Mouse (Mus musculus) spleen, postnatal 36 days (tissue): Measurements from ENCODE around the gene Ucp2.

Source experiments
- DNase-seq, 2 experiments: peaks; one replicate each; pipeline ENCODE4 v3.0.0; 2022; ENCODE audit warnings: low spot score in 2 of 2, mixed read lengths in 1 of 2

Ucp2 gene

DNA sequence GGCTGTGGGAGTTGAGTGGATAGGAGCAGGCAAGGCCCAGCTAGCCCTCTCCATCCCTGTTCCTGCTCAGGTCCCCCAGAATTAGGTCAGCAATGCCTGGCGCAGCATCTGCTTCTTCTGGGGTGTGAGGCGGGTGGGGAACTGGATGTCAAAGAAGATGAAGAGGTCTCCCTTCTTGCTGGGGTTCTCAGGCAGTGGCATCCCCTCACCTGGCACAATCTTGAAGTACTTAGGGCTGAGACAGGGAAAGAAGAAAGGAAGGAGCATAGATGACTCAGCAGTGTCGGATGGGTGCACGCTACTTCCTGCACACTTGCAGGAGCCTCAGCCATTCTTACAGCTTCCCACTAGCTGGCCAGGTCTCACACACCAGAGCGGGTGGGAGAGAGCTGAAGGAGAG lies 9.9 kb downstream of the Ucp2 start:
- peak in 1 of 2 experiments; percentile 37 for DNase-seq

DNA sequence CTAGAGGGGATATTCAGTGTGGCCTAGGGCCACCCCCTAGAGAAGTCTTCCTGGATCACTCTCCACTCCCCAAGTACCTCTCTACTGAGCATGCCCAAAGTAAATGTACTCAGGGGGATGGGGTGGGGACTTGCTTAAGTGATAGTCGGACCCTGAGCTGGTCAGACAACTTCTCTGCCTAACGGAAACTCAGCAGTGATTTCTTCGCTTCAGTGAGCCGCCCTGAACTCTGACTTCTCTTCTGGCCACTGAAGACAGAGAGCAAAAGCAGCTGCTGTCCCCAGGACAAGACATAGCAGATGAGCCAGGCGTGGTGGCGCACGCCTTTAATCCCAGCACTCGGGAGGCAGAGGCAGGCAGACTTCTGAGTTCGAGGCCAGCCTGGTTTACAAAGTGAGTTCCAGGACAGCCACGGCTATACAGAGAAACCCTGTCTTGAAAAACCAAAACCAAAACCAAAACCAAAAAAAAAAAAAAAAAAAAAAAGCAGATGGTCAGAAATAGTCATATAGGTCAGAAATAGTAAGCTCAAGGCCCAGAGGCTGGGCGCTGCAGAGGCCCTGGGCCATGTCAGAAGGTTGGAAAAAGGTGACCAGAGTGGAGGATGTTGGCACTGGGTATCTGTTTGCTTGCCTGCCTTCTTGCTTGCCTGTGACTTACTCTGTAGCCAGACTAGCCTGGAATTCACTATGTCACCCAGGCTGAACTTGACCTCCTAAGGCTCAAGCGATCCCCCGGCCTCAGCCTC lies 11.8 kb downstream of the Ucp2 start:
- peak in 1 of 2 experiments; percentile 24 for DNase-seq

DNA sequence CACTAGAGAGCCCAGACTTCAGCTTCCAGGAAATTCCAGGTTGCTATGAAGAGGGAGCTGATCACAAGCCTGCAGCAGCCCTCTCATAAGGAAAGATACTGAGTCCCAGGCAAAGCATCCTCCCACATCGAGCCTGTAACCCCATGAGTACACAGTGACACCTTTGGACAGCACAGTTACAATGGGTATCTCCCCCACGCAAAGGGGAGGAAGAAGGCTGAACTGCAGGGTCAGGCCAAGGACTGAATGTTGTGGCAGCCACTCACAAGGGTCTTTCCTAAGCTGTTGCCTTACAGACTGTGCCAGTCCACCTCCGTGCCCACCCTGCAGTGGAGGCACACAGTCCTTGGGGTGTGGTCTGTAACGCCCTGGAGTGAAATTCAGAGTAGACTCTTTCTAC lies 13.4 kb downstream of the Ucp2 start:
- no peak for DNase-seq

DNA sequence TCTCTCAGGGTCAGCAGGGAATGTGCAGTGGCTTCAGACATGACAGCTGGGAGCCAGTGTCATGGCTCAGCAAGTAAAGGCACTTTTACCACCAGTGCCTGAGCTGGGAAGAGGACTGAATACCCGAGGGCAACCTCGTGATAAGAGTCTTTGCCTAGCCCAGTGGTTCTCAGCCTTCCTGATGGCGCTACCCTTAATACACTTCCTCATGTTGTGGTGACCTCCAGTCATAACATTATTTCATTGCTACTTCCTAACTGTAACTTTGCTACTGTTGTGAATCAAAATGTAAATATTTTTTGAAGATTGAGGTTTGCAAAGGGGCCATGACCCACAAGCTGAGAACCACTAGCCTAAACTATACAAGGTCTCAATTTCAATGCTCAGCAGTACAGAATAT lies 15.5 kb downstream of the Ucp2 start:
- DNase-seq: no peak

DNA sequence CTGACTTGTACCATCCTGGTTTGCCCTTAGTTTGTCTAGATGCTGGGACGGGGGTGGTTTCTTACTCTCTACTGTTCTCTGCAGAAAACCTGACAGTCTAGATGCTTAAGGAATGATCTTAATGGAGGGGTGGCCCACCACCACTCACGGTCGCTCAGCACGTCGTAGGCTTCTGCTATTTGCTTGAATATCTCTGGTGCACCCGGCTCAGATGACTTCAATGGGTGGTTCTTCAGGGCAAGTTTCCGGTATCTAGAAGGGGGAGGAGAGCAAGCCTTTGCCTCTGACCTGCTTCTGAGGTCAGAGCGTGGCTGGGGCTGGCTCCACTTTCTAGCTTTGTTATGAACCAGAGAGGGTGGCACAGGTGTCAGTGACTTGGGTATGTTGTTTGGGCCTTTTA lies 18.5 kb downstream of the Ucp2 start:
- DNase-seq: no peak

DNA sequence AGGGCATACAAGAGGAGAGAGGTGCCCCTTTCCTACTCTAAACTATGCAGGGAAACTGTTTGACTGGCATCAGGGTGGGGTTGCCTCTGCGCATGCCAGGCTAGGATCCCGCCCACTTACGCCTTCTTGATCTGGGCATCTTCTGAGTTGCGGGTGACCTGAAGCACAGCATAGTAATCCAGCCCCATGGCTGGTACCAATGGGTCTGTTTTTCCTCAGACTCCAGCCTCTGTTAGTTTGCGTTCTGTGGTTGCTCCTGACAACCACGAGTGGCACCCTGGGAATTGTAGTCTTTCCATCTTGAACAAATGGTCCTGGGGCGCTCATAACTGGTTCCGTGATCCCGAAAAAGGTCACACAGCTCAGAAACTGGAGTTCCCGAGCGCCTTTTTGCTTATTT lies 21.4 kb downstream of the Ucp2 start, which contains the start of gene Dnajb13:
TSS of gene Dnajb13 (minus strand) at position 388 of the 400 bp plus-strand sequence.
- no peak for DNase-seq

DNA sequence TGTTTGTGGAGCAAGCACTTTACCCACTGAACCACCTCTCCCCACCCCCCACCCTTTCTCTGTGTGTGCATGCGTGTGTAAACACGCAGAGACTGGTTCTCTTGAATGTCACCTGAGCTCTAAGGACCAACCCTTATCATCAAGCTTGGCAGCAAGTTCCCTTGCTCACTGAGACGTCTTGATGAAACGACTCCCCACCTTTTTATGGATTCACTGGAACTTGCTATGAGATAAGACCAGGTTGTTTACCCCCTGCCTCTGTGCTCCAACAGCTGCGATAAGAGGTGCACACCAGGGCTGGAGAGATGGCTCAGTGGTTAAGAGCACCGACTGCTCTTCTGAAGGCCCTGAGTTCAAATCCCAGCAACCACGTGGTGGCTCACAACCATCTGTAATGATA lies 27.1 kb downstream of the Ucp2 start:
- no peak for DNase-seq

DNA sequence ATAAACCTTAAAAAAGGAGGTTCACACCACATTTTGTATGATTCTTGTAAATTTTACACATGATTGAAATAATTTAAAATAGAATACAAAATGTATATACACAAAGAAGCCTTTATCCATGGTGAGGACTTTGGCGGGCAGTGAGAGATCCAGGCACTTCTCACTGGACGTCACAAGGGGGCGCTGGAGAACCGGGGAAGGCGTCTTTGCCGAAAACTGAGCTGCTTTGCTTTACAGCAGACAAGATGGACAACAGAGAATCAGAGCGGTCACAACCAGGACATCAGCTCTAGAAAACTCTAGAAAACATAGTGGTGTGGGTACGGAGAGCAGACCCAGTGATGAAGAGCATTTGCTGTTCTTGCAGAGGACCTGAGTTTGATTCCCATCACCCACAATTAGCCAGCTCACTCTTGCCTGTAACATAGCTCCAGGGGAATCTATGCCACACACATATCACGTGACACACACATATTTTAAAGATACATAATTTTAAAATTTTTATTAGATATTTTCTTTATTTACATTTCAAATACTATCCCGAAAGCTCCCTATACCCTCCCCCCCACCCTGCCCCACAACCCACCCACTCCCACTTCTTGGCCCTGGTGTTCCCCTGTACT lies 27.6 kb downstream of the Ucp2 start:
- DNase-seq: peak; percentile 63 to 67

DNA sequence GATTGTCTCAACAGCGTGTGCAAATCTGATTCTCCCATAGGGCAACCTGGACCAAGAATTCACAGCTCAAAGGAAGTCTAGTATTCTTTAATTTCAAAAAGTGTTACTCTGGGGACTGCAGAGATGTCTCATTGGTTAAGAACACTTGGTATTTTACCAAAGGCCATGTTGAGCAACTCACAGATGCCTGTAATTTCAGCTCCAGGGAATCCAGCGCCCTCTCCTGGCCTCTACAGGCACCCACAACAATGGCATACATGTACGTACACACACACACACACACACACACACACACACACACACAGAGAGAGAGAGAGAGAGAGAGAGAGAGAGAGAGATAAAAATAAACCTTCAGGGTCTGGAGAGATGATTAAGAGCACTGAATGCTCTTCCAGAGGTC lies 29.1 kb downstream of the Ucp2 start:
- DNase-seq: no peak

DNA sequence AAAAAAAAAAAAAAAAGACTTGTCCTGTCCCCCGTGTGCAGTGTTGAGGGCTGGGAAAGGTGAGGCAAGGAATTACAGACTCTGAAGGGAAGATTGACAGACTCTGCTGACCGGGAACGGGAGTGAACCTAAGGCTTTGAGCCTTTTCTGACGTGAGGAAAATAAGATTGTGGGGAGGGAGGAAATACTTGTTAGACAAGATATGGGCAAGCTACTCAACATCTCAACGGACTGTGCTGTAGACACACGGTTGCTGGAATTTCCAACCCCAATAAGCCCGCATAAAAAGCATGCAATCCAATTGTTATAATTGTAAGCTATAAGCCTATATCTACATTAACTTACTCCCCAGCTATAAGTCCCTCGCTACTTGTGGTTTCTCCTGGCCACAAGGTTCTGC lies 31.5 kb downstream of the Ucp2 start:
- DNase-seq: no peak

DNA sequence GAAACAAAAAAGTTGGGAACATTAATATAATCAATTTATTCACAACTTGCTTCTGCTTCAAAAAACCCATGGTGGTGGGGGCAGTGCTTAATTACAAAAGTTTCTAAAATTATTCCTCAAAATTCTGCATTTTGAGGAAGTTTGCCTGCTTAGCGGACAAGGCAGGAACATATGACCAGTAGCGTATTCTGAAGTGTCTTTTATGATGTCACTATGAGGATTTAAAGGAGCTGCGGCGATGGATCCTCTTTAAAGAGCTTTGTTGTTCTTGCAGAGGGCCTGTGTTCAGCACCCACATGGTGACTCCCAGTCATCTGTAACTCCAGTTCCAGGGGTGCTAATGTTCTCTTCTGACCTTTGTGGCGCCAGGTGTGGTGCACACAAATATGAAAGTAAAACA lies 37.6 kb downstream of the Ucp2 start:
- DNase-seq: no peak

DNA sequence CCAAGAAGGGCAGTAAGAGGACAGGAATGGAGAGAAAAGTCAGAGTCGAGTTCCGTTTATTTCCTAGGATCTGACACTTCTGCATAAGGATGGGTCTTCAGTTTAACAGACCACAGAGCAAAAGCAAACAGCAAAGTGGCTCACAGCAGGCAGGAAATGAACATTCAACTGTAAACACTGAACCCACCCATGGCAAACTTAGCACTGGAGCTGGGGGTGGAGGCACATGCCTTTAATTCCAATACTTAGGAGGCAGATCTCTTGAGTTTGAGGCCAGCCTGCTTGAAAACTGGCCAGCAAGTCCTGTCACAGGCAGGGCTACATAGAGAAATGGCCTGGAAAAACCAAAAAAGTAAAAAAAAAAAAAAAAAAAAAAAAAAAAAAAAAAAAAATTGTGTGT lies 40.4 kb downstream of the Ucp2 start:
- DNase-seq: no peak

DNA sequence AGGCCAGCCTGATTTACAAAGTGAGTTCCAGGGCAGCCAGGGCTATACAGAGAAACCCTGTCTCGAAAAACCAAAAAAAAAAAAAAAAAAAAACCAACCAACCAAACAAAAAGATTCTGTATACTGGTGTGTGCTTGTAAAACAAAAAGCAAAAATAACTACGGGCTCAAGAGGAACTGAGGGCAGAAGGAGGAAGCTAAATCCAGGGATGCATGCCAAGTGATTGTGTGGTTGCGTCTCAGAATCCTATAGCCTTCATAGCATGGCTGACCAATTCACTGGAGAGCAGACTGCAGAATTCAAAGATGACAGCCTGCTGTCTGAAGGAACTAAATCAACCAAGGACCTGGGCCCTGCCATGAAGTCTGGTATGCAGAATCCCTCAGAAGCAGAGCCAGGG lies 41.1 kb downstream of the Ucp2 start:
- DNase-seq: no peak

DNA sequence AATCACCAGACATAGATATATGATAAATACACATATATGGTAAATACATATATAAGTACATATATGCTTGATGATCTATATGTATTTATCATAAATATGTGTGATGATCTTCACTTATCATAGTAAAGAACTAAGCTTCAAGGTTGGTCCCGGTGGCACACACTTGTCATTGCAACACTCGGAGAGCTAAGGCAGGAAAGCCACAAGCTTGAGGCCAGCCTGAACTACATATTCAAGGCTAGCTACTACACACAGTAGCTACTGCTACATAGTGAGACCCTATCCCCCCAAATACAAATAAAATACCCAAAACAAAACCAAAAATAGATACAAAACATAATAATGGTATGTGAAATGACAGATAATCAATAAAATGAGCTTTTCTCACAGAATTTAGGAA lies 42.7 kb downstream of the Ucp2 start:
- no peak for DNase-seq

DNA sequence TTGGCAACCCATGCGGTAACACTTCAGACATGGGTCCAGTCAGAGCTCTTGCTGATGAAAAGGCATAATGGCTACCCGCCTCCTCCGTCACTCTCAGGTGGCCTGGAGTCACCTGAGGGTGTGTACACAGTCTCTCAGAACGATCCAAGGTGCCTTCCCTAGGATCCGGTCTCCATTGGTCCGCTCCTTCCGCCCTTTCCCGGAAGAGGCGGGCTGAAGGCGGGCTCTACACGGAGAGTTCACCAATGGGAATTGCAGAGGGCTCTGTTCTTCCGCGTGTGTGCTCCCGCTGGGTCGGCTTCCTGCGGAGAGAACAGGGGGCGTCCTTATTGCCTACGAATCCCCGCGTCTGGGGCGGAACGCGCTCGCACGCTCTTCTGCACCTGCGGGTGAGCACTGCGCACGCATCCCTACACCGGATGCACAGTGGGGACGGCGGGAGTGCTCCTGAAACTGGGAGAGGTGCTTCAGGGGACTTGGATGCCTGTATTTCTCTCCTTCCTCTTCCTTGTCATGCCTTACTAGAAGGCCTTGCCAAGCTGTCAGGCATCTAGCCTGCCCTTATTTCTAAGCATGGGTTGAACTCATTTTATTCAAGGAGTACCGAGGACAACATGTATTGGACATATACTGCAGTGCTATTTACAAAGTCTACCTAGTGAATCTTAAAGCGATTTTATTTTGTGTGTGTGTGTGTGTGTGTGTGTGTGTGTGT lies 43.8 kb downstream of the Ucp2 start, which contains the start of gene Coa4:
TSS of gene Coa4 (plus strand) at position 268 of the 715 bp plus-strand sequence.
- DNase-seq: peak; percentile 84 to 90

DNA sequence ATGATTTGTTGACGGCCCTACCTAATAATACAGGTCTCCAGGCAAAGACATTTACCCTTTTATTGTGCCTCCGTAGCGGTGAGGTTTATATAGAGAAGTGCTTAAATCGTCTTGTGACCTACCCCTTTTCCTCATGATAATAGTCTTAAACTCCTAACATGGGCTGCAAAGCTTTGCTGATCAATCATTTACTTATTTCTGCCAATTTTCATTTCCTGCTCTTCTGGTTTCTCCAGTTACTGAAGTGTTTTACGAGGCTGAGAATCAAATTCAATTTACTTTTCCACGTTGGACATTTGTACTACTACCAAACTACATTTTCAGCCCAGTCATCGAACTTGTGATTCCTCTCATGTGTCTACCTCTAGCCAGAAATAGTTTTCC lies 44.4 kb downstream of the Ucp2 start:
- no peak for DNase-seq

DNA sequence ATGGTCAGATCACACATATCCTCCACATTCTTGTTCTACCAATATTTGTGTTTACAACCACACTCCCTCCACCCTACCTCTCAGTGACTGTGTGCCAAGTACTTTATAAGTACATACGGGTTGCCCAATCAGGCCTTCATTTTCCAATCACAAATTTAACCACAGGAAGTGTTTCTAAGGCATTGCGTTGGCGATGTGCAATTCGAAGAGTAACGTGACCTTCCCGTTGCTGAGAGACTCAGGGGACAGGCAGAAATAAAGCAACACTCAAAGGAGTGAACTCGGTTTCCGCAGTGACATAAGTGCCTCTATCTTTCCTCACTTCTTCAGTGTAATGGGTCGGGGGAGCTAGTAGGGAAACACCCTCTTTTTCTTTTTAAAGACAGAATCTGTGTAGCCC lies 46.4 kb downstream of the Ucp2 start:
- DNase-seq: peak in 1 of 2 experiments; percentile 14

DNA sequence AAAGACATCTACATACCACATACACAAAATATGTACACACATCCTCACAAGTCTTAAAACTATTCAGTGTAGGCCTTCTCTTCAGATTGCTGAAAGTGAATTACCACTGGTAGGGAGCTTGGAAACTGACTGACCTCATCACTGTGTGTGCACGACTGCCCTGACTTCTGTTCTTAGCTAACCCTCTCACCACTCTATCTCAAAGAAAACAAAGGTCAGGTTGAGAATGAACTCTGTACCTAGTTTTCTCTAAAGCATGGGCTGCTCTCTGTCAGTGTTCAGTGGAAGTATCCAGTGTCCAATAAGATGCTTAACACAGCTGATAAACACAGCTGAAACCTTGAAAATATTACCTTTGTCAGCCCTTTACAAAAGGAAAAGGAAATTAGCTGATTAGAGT lies 51.3 kb downstream of the Ucp2 start:
- no peak for DNase-seq

DNA sequence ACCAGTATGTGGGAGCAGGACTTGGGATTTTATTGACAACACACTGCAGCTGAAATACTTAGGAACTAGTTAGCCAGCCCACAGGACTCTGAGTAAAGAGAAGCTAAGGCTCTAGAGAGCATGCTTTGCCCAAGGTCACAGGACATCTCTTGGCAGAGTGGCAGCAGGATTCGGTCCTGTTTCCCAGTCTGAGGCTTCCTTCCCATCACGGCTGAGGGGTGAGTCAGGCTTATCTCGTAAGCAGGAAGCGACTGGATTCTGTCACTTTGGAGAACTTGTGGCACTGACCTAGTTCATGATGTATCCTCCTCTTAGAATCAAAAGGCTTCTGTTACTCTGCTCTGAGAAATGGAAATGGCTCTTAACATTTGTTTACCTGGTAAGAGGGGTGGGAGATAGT lies 54.5 kb downstream of the Ucp2 start:
- no peak for DNase-seq

DNA sequence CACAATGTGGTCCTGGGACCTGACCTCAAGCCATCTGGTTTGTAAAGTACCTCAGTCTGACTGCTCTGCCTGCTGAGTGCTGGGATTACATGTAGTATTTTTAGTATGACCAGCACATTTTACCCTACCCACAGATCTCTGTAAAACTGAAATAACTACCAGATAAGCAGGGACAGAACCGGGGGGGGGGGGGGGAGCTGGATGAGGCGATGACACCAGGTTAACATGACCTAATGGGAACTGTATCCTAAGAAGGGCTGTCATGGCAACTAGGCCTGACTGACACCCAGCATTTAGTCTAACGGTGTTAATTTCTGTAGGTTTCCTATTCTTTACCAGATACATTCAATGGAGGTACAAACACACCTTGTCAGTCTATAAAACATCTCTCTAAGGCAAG lies 56.7 kb downstream of the Ucp2 start:
- no peak for DNase-seq

DNA sequence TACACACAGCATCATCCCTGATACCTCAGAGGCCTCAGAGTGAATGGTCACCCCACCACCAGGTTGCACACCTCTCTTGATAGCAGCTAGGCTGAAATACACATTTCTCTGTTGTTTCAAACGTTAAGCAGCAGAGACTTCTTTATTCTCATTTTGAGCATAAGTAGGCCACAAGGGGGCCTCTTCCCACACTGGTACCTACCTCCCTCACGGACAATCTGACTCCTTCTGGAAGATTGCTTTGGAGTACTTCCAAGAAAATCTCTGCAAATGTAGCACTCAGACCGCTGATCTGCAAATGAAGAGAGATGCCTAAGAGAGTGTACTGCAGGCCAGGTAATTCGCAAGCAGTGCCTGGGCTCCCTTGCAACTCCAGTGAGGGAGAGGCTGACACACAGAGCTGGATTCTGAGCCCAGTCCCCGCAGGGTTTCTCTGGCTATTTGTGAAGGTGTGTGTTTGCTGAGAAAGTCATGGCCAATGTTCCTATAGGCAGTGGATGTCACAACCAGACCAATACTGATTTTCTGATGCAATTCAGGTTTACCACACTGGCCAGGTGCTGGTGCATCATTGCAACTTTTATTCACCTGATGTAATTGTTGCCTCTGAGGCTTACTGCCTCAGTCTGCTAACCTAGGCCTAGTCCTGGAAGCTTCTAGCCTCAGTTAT lies 57.3 kb downstream of the Ucp2 start:
- no peak for DNase-seq
